Mouse (Mus musculus): Measurements from ENCODE around the gene Ndufb5. TPM values are rescaled to one million over a fixed set of nuclear protein-coding genes. Genes with fewer than 3 reads are reported as not detected.
"Not testable (repeated sequence)": the region's sequence is repeated elsewhere in the genome, so short reads cannot be mapped to it uniquely, and the experiment has no call there.

Ndufb5 gene
- polyA plus RNA-seq, 1 experiment, result 89.4 TPM

GRCm38 (mm10) chr3:32713711-32714110, 23.1 kb upstream of the Ndufb5 start:
- Histone ChIP-seq H3K4me3 (replicated peaks; ENCODE audit: control insufficient read depth, low read depth, low read length) (no peak overlapping the region), H3K4me1 (ENCODE audit: control insufficient read depth, insufficient read depth, low read length) (no peaks in the 10 kb centered on the region), H3K27ac (ENCODE audit: control insufficient read depth, insufficient read depth, low read depth, low read length, poor library complexity) (no peak overlapping the region)
- no peak for TF ChIP-seq CTCF (IDR thresholded peaks at IDR 0.05; ENCODE audit: control insufficient read depth, insufficient read depth, low read length)
- no peak for TF ChIP-seq POLR2A (IDR thresholded peaks at IDR 0.05; ENCODE audit: borderline replicate concordance, control insufficient read depth, low read depth, low read length)
- 95% methylated on average over 3 of the region's 3 CpGs for WGBS

DNA sequence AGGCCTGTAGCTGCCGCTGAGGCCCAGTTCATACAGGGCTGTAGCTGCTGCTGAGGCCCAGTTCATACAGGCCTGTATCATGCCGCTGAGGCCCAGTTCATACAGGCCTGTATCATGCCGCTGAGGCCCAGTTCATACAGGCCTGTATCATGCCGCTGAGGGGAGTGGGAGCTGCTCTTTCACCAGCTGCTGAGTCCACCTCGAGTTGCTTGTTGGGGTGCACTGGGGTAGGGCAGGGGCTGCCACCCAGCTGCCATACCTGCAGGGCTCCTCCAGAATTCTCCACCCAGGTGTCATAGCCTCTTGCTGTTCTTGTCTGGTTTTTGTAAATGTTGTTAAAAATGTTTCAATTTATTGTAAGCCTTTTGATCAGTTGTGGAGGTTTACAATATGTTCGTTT, 19.4 kb upstream of the Ndufb5 start:
- WGBS, result 92% methylated on average over 6 of the region's 6 CpGs
- not testable (repeated sequence) for H3K4me3 ChIP-seq (replicated peaks; ENCODE audit: control insufficient read depth, low read depth, low read length); H3K27ac ChIP-seq (ENCODE audit: control insufficient read depth, insufficient read depth, low read depth, low read length, poor library complexity); H3K4me1 ChIP-seq (ENCODE audit: control insufficient read depth, insufficient read depth, low read length)

DNA sequence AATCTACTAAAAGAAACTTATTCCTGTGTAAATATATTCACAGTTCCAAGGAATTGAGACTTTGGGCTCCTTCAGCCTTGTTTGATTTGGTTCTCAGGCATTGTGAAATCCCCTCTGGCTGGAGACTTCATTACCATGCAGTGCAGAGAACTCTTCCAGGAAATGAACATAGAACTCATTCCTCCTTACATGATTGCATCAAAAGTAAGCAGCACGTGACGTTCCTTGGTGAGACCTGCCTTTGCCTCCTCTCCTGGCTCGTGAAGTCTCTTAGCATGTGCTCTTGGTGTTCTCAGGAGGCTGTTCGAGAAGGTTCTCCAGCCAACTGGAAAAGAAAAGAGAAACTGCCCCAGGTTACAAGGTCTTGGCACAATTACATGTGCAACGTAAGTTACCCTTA, 18.5 kb upstream of the Ndufb5 start:
- no peaks in the 10 kb centered on the region for H3K4me1 ChIP-seq (ENCODE audit: control insufficient read depth, insufficient read depth, low read length)

DNA sequence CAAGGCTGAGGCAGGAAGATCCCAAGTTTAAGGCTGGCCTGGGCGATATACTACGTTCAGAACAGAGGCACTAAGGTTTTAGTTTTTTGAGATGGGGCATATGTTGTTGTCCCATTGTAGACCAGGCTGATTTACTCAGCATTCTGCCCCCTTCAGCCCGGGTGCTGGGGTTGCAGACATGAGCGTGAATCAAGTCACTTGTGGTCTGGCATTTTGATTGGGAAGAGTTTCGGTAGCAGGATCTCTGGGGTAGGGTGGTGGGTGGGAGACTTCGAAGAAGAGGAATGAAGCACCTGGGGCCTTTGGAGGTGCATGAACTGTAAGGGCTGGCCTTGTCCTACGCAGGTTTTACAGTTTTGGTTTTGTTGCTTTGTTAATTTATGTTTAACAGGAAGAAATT, 12.6 kb upstream of the Ndufb5 start:
- Histone ChIP-seq H3K4me3 (replicated peaks; ENCODE audit: control insufficient read depth, low read depth, low read length) (no peak overlapping the region), H3K27ac (ENCODE audit: control insufficient read depth, insufficient read depth, low read depth, low read length, poor library complexity) (no peak overlapping the region), H3K4me1 (ENCODE audit: control insufficient read depth, insufficient read depth, low read length) (no peaks in the 10 kb centered on the region)
- TF ChIP-seq CTCF (IDR thresholded peaks at IDR 0.05; ENCODE audit: control insufficient read depth, insufficient read depth, low read length) (no peak), POLR2A (IDR thresholded peaks at IDR 0.05; ENCODE audit: borderline replicate concordance, control insufficient read depth, low read depth, low read length) (no peak)
- WGBS, result 92% methylated on average over 7 of the region's 7 CpGs

More for the DNA sequence above, 18.5 kb upstream of the Ndufb5 start:
- no peak for TF ChIP-seq CTCF (IDR thresholded peaks at IDR 0.05; ENCODE audit: control insufficient read depth, insufficient read depth, low read length)
- TF ChIP-seq POLR2A (IDR thresholded peaks at IDR 0.05; ENCODE audit: borderline replicate concordance, control insufficient read depth, low read depth, low read length), result no peak
- H3K27ac ChIP-seq (ENCODE audit: control insufficient read depth, insufficient read depth, low read depth, low read length, poor library complexity), result no peak overlapping the region
- no peak overlapping the region for H3K4me3 ChIP-seq (replicated peaks; ENCODE audit: control insufficient read depth, low read depth, low read length)
- WGBS, result 83% methylated on average over 5 of the region's 5 CpGs

GRCm38 (mm10) chr3:32725951-32726350, 10.8 kb upstream of the Ndufb5 start:
- Histone ChIP-seq H3K4me3 (replicated peaks; ENCODE audit: control insufficient read depth, low read depth, low read length) (no peak overlapping the region), H3K4me1 (ENCODE audit: control insufficient read depth, insufficient read depth, low read length) (no peaks in the 10 kb centered on the region), H3K27ac (ENCODE audit: control insufficient read depth, insufficient read depth, low read depth, low read length, poor library complexity) (no peak overlapping the region)
- 86% methylated on average over 5 of the region's 5 CpGs for WGBS
- TF ChIP-seq CTCF (IDR thresholded peaks at IDR 0.05; ENCODE audit: control insufficient read depth, insufficient read depth, low read length), result no peak
- no peak for TF ChIP-seq POLR2A (IDR thresholded peaks at IDR 0.05; ENCODE audit: borderline replicate concordance, control insufficient read depth, low read depth, low read length)

DNA sequence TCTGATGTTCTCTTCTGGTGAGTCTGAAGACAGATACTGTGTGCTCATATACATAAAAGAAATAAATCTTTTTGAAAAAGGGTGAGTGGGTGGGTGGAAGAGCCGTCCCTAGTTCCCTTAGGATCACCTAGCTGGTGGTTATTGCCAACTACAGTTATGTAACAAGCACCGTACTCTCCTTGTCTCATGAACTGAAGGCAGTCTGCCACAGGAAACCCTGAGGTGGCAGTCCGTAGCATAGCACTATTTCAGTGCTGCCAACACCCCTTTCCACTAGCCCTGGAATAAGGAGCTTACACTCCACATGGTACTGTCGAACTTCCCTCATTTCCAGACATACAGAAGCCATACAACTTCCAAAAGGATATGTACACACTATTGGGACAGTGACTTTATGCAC, 8.9 kb upstream of the Ndufb5 start:
- H3K4me3 ChIP-seq (replicated peaks; ENCODE audit: control insufficient read depth, low read depth, low read length), result no peak overlapping the region
- WGBS, result 75% methylated on average over 4 of the region's 4 CpGs
- no peak overlapping the region for H3K27ac ChIP-seq (ENCODE audit: control insufficient read depth, insufficient read depth, low read depth, low read length, poor library complexity)
- TF ChIP-seq POLR2A (IDR thresholded peaks at IDR 0.05; ENCODE audit: borderline replicate concordance, control insufficient read depth, low read depth, low read length) (no peak), CTCF (IDR thresholded peaks at IDR 0.05; ENCODE audit: control insufficient read depth, insufficient read depth, low read length) (no peak)
- H3K4me1 ChIP-seq (ENCODE audit: control insufficient read depth, insufficient read depth, low read length), result no peaks in the 10 kb centered on the region

DNA sequence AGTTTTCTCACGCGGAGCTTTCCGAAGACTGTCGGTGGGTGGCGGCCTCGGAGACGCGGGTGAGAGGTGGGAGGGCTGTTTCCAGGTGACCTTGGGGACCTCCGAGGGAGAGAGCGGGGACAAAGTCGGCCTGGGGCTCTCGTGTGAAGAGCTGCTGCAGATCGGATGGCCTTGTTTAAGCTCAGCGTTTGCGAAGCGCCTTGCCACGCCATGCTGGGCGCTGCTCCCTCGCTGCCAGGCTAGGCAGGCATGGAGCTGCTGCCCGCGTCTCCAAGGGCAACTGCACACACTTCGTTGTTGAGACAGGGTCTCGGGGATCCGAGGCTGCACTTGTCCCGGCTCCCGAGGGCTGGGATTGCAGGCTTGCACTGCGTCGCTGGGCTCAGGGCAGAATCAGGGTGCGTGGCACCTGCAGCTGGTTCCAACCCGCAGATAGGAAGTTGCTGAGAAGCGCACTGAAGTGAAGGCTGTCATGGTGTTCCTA, 424 bp downstream of the Ndufb5 start, which contains the start of gene Mrpl47:
Gene Mrpl47 (minus strand): TSS at position 434 of the 484 bp plus-strand sequence.
- H3K4me1 ChIP-seq (ENCODE audit: control insufficient read depth, insufficient read depth, low read length), result no peaks in the 10 kb centered on the region; the same call in 1 of the 2 replicates
- peak within 1 kb of the TSS; percentile 99 for H3K4me3 ChIP-seq (replicated peaks; ENCODE audit: control insufficient read depth, low read depth, low read length)
- under 1% methylated on average over 31 of the region's 31 CpGs for WGBS
- peak within 1 kb of the TSS; percentile 74 for H3K27ac ChIP-seq (ENCODE audit: control insufficient read depth, insufficient read depth, low read depth, low read length, poor library complexity)
- TF ChIP-seq CTCF (IDR thresholded peaks at IDR 0.05; ENCODE audit: control insufficient read depth, insufficient read depth, low read length), result no peak
- TF ChIP-seq POLR2A (IDR thresholded peaks at IDR 0.05; ENCODE audit: borderline replicate concordance, control insufficient read depth, low read depth, low read length), result no peak

- TF ChIP-seq POLR2A (IDR thresholded peaks at IDR 0.05; ENCODE audit: borderline replicate concordance, control insufficient read depth, low read depth, low read length) (no peak), CTCF (IDR thresholded peaks at IDR 0.05; ENCODE audit: control insufficient read depth, insufficient read depth, low read length) (no peak)
- H3K4me3 ChIP-seq (replicated peaks; ENCODE audit: control insufficient read depth, low read depth, low read length), result no peak overlapping the region
- H3K27ac ChIP-seq (ENCODE audit: control insufficient read depth, insufficient read depth, low read depth, low read length, poor library complexity), result no peak overlapping the region
- H3K4me1 ChIP-seq (ENCODE audit: control insufficient read depth, insufficient read depth, low read length), result no peaks in the 10 kb centered on the region; the same call in 1 of the 2 replicates
- WGBS, result 90% methylated on average over 5 of the region's 5 CpGs
Measured at GRCm38 (mm10) chr3:32738549-32738948, 1.8 kb downstream of the Ndufb5 start.

GRCm38 (mm10) chr3:32742276-32742780, 5.5 kb downstream of the Ndufb5 start:
- no peak for TF ChIP-seq CTCF (IDR thresholded peaks at IDR 0.05; ENCODE audit: control insufficient read depth, insufficient read depth, low read length)
- TF ChIP-seq POLR2A (IDR thresholded peaks at IDR 0.05; ENCODE audit: borderline replicate concordance, control insufficient read depth, low read depth, low read length), result no peak
- Histone ChIP-seq H3K4me1 (ENCODE audit: control insufficient read depth, insufficient read depth, low read length) (no peaks in the 10 kb centered on the region; the same call in 1 of the 2 replicates), H3K27ac (ENCODE audit: control insufficient read depth, insufficient read depth, low read depth, low read length, poor library complexity) (no peak overlapping the region), H3K4me3 (replicated peaks; ENCODE audit: control insufficient read depth, low read depth, low read length) (no peak overlapping the region)
- 60% methylated on average over 2 of the region's 2 CpGs for WGBS
